Mouse (Mus musculus) neural tube, embryonic 13.5 days (tissue): ENCODE results near the gene Tgtp2. TPM values are rescaled to one million over a fixed set of nuclear protein-coding genes. Genes with fewer than 3 reads are reported as not detected.

Experiments
- polyA plus RNA-seq: library from polyadenylated mRNA; unstranded; fragments of >200 nt; fragmentation: Nextera tagmentation; extraction: Ambion mirVana; gene quantifications from 2 replicates; pipeline ENCODE4 v1.2.1, GENCODE M21; 2015

Tgtp2 gene
- polyA plus RNA-seq, 1 experiment from 2014 or later = 0.27 TPM

Other genes starting within 250 kb of the Tgtp2 start
- gene Trim41, start 246.9 kb downstream of the Tgtp2 start, polyA plus RNA-seq = 6.2 and 6.9 TPM in 2 replicates
- gene Trim7, start 238.1 kb downstream of the Tgtp2 start, polyA plus RNA-seq = 1.2 TPM in 2 replicates
- 3.2 and 4.3 TPM in 2 replicates for gene Gm12184, start 237.6 kb downstream of the Tgtp2 start, polyA plus RNA-seq
- 3.2 TPM in 2 replicates for gene Irgm1, start 192.5 kb downstream of the Tgtp2 start, polyA plus RNA-seq
- 0.18 and 0.34 TPM in 2 replicates for gene Gm5431, start 162.0 kb downstream of the Tgtp2 start, polyA plus RNA-seq
- 2.7 and 3.6 TPM in 2 replicates for gene Psme2b, start 118.0 kb downstream of the Tgtp2 start, polyA plus RNA-seq
- gene Olfr56, start 85.3 kb downstream of the Tgtp2 start, polyA plus RNA-seq = not detected in 2 replicates
- gene 9930111J21Rik1, start 84.8 kb downstream of the Tgtp2 start, polyA plus RNA-seq = 0.62 and 0.70 TPM in 2 replicates
- not detected in 2 replicates for gene Gm12185, start 72.0 kb downstream of the Tgtp2 start, polyA plus RNA-seq
- gene Tgtp1, start 70.0 kb downstream of the Tgtp2 start, polyA plus RNA-seq = 0.11 TPM in 1 of 2 replicates, not detected in the other
- gene 9930111J21Rik2, start 13.0 kb downstream of the Tgtp2 start, polyA plus RNA-seq = 0.28 and 0.32 TPM in 2 replicates
- 0.40 and 0.43 TPM in 2 replicates for gene Ifi47, start 12.4 kb upstream of the Tgtp2 start, polyA plus RNA-seq
- not detected in 2 replicates for gene Olfr1396, start 50.7 kb upstream of the Tgtp2 start, polyA plus RNA-seq
- gene Olfr1395, start 78.1 kb upstream of the Tgtp2 start, polyA plus RNA-seq = not detected in 2 replicates
- gene Olfr1394, start 90.2 kb upstream of the Tgtp2 start, polyA plus RNA-seq = not detected in 2 replicates
- gene Btnl9, start 123.0 kb upstream of the Tgtp2 start, polyA plus RNA-seq = 0.10 and 0.33 TPM in 2 replicates
- 44.5 and 50.0 TPM in 2 replicates for gene Zfp62, start 139.1 kb upstream of the Tgtp2 start, polyA plus RNA-seq
- 28.8 and 32.4 TPM in 2 replicates for gene Mgat1, start 180.0 kb upstream of the Tgtp2 start, polyA plus RNA-seq
- not detected in 2 replicates for gene Olfr1393, start 214.1 kb upstream of the Tgtp2 start, polyA plus RNA-seq
- gene Olfr1392, start 221.1 kb upstream of the Tgtp2 start, polyA plus RNA-seq = not detected in 2 replicates
- gene Olfr10, start 240.5 kb upstream of the Tgtp2 start, polyA plus RNA-seq = not detected in 2 replicates